Mouse (Mus musculus): ENCODE measurements around the gene Ccdc137. TPM values are rescaled to one million over a fixed set of nuclear protein-coding genes. Genes with fewer than 3 reads are reported as not detected.

Ccdc137 gene
- total and polyA plus RNA-seq, 2 experiments, result 4.6 to 8.7 TPM

- WGBS, result 7% methylated on average over 16 of the region's 16 CpGs
- DNase-seq (ENCODE audit: extremely low read depth, low read depth, low spot score), result no peak
- peak overlapping the region; percentile 75 for H3K27ac ChIP-seq (replicated peaks; ENCODE audit: insufficient read depth, low read depth, low read length)
- H3K36me3 ChIP-seq (ENCODE audit: control insufficient read depth, insufficient read depth, low read length), result no peaks in the 10 kb centered on the region
- TF ChIP-seq CTCF (IDR thresholded peaks at IDR 0.05; ENCODE audit: low read depth, low read length), result no peak
- no peak for TF ChIP-seq POLR2A (IDR thresholded peaks at IDR 0.05; ENCODE audit: extremely low read depth, insufficient read depth, low read length)
- no peaks in the 10 kb centered on the region for H3K79me2 ChIP-seq (ENCODE audit: control insufficient read depth, insufficient read depth, low read length)
- H3K4me1 ChIP-seq (ENCODE audit: control insufficient read depth, insufficient read depth, low read length), result peaks cover 25% of the 10 kb centered on the region
- no peaks in the 10 kb centered on the region for H3K27me3 ChIP-seq (ENCODE audit: control insufficient read depth, insufficient read depth, low read length)
- peak overlapping the region; percentile 7 for H3K4me3 ChIP-seq (ENCODE audit: insufficient read depth, low read depth, low read length)
- peak overlapping the region; percentile 70 for H3K9ac ChIP-seq (ENCODE audit: low read depth, low read length)
These were observed 52.6 kb downstream of the Ccdc137 start for GRCm38 (mm10) chr11:120510375-120511030.

DNA sequence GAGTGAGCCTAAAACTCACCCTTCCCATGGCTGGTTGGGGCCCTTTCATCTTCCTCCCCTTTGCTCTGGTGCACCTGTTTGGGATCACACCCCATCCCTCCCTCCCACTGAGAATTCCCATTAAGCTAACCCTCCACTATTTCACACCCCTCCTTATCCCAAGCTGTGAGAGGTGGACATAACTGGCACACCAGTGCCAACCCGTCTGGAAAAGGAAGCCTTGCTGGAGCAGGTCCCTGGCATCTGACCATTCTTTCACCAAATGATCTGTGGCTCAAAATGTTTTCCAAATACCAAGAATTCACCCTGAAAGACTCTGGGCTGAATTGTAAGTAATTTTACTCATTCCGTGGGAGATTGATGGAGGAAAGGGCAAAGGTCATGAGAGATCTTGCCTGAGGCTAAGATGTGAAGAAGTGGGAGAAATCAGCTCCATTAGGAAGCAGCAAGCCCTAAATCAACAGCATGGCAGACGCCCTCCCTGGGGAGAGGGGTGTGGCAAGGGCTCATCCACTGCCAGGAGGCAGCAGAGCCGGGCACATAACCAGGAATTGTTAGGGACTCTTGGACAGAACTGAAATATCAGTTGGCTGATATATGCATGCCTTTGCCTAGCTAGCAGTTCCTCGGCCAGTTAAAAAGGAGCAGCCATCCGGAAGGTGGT, 55.0 kb downstream of the Ccdc137 start:
- peak; percentile 55 for DNase-seq (ENCODE audit: extremely low read depth, low read depth, low spot score)
- Histone ChIP-seq H3K9ac (ENCODE audit: low read depth, low read length) (no peak overlapping the region), H3K27me3 (ENCODE audit: control insufficient read depth, insufficient read depth, low read length) (no peaks in the 10 kb centered on the region), H3K79me2 (ENCODE audit: control insufficient read depth, insufficient read depth, low read length) (no peaks in the 10 kb centered on the region), H3K36me3 (ENCODE audit: control insufficient read depth, insufficient read depth, low read length) (no peaks in the 10 kb centered on the region), H3K4me1 (ENCODE audit: control insufficient read depth, insufficient read depth, low read length) (peaks cover 16% of the 10 kb centered on the region), H3K4me3 (ENCODE audit: insufficient read depth, low read depth, low read length) (no peak overlapping the region), H3K27ac (replicated peaks; ENCODE audit: insufficient read depth, low read depth, low read length) (no peak overlapping the region)
- TF ChIP-seq CTCF (IDR thresholded peaks at IDR 0.05; ENCODE audit: low read depth, low read length) (no peak), POLR2A (IDR thresholded peaks at IDR 0.05; ENCODE audit: extremely low read depth, insufficient read depth, low read length) (no peak)
- WGBS, result 26% methylated on average over 6 of the region's 6 CpGs

Other genes starting within 250 kb of the Ccdc137 start
- 1.2 and 1.5 TPM in 2 replicates for gene Bahcc1, start 225.2 kb upstream of the Ccdc137 start, total RNA-seq (2014; rRNA removed)
- 3.4 and 3.5 TPM in 2 replicates for gene Bahcc1, start 225.2 kb upstream of the Ccdc137 start, polyA plus RNA-seq (2012; rRNA removed)
- 68.0 and 123 TPM in 2 replicates for gene Actg1, start 109.6 kb upstream of the Ccdc137 start, total RNA-seq (2014; rRNA removed)
- 158 and 177 TPM in 2 replicates for gene Actg1, start 109.6 kb upstream of the Ccdc137 start, polyA plus RNA-seq (2012; rRNA removed)
- gene Fscn2, start 96.6 kb upstream of the Ccdc137 start, total RNA-seq (2014; rRNA removed), result not detected in 2 replicates
- gene Fscn2, start 96.6 kb upstream of the Ccdc137 start, polyA plus RNA-seq (2012; rRNA removed), result not detected in 2 replicates
- 3.2 and 5.4 TPM in 2 replicates for gene Faap100, start 79.4 kb upstream of the Ccdc137 start, total RNA-seq (2014; rRNA removed)
- gene Faap100, start 79.4 kb upstream of the Ccdc137 start, polyA plus RNA-seq (2012; rRNA removed), result 10.8 and 14.9 TPM in 2 replicates
- gene Nploc4, start 20.4 kb upstream of the Ccdc137 start, total RNA-seq (2014; rRNA removed), result 24.6 and 37.9 TPM in 2 replicates
- 51.5 and 58.9 TPM in 2 replicates for gene Nploc4, start 20.4 kb upstream of the Ccdc137 start, polyA plus RNA-seq (2012; rRNA removed)
- not detected in 2 replicates for gene Tspan10, start 15.5 kb upstream of the Ccdc137 start, total RNA-seq (2014; rRNA removed)
- gene Tspan10, start 15.5 kb upstream of the Ccdc137 start, polyA plus RNA-seq (2012; rRNA removed), result 0.05 TPM in 2 replicates
- gene Pde6g, start 4.6 kb upstream of the Ccdc137 start, total RNA-seq (2014; rRNA removed), result 0.46 and 0.81 TPM in 2 replicates
- 0.98 and 1.8 TPM in 2 replicates for gene Pde6g, start 4.6 kb upstream of the Ccdc137 start, polyA plus RNA-seq (2012; rRNA removed)
- 20.7 and 28.9 TPM in 2 replicates for gene Oxld1, start within 50 bp of the Ccdc137 start, total RNA-seq (2014; rRNA removed)
- 29.2 and 32.6 TPM in 2 replicates for gene Oxld1, start within 50 bp of the Ccdc137 start, polyA plus RNA-seq (2012; rRNA removed)
- 9.5 and 9.6 TPM in 2 replicates for gene Arl16, start 9.5 kb downstream of the Ccdc137 start, total RNA-seq (2014; rRNA removed)
- 12.2 and 14.8 TPM in 2 replicates for gene Arl16, start 9.5 kb downstream of the Ccdc137 start, polyA plus RNA-seq (2012; rRNA removed)
- 43.6 and 46.6 TPM in 2 replicates for gene Mrpl12, start 26.5 kb downstream of the Ccdc137 start, total RNA-seq (2014; rRNA removed)
- gene Mrpl12, start 26.5 kb downstream of the Ccdc137 start, polyA plus RNA-seq (2012; rRNA removed), result 221 and 232 TPM in 2 replicates
- 121 and 135 TPM in 2 replicates for gene Slc25a10, start 33.7 kb downstream of the Ccdc137 start, total RNA-seq (2014; rRNA removed)
- 445 and 478 TPM in 2 replicates for gene Slc25a10, start 33.7 kb downstream of the Ccdc137 start, polyA plus RNA-seq (2012; rRNA removed)
- gene Gcgr, start 72.6 kb downstream of the Ccdc137 start, total RNA-seq (2014; rRNA removed), result 135 and 143 TPM in 2 replicates
- 542 and 561 TPM in 2 replicates for gene Gcgr, start 72.6 kb downstream of the Ccdc137 start, polyA plus RNA-seq (2012; rRNA removed)
- 11.7 and 13.6 TPM in 2 replicates for gene Mcrip1, start 91.6 kb downstream of the Ccdc137 start, total RNA-seq (2014; rRNA removed)
- gene Mcrip1, start 91.6 kb downstream of the Ccdc137 start, polyA plus RNA-seq (2012; rRNA removed), result 36.8 and 44.4 TPM in 2 replicates
- gene Ppp1r27, start 93.0 kb downstream of the Ccdc137 start, total RNA-seq (2014; rRNA removed), result 0.28 TPM in 1 of 2 replicates, not detected in the other
- gene Ppp1r27, start 93.0 kb downstream of the Ccdc137 start, polyA plus RNA-seq (2012; rRNA removed), result not detected in 2 replicates
- 933 and 951 TPM in 2 replicates for gene P4hb, start 115.1 kb downstream of the Ccdc137 start, total RNA-seq (2014; rRNA removed)
- 683 and 737 TPM in 2 replicates for gene P4hb, start 115.1 kb downstream of the Ccdc137 start, polyA plus RNA-seq (2012; rRNA removed)
- gene Arhgdia, start 123.5 kb downstream of the Ccdc137 start, total RNA-seq (2014; rRNA removed), result 14.9 and 22.3 TPM in 2 replicates
- gene Arhgdia, start 123.5 kb downstream of the Ccdc137 start, polyA plus RNA-seq (2012; rRNA removed), result 142 and 188 TPM in 2 replicates
- gene Alyref, start 140.2 kb downstream of the Ccdc137 start, total RNA-seq (2014; rRNA removed), result 33.8 and 34.5 TPM in 2 replicates
- gene Alyref, start 140.2 kb downstream of the Ccdc137 start, polyA plus RNA-seq (2012; rRNA removed), result 12.6 and 12.9 TPM in 2 replicates
- gene Anapc11, start 140.3 kb downstream of the Ccdc137 start, total RNA-seq (2014; rRNA removed), result 8.9 and 12.8 TPM in 2 replicates
- gene Anapc11, start 140.3 kb downstream of the Ccdc137 start, polyA plus RNA-seq (2012; rRNA removed), result 57.0 and 59.4 TPM in 2 replicates
- not detected in 2 replicates for gene Npb, start 150.4 kb downstream of the Ccdc137 start, total RNA-seq (2014; rRNA removed)
- 2.0 and 2.7 TPM in 2 replicates for gene Npb, start 150.4 kb downstream of the Ccdc137 start, polyA plus RNA-seq (2012; rRNA removed)
- gene Pcyt2, start 159.8 kb downstream of the Ccdc137 start, total RNA-seq (2014; rRNA removed), result 494 and 540 TPM in 2 replicates
- gene Pcyt2, start 159.8 kb downstream of the Ccdc137 start, polyA plus RNA-seq (2012; rRNA removed), result 1,294 and 1,652 TPM in 2 replicates
- 31.1 and 36.3 TPM in 2 replicates for gene Sirt7, start 167.1 kb downstream of the Ccdc137 start, total RNA-seq (2014; rRNA removed)
- gene Sirt7, start 167.1 kb downstream of the Ccdc137 start, polyA plus RNA-seq (2012; rRNA removed), result 69.7 and 72.1 TPM in 2 replicates
- 41.9 and 44.2 TPM in 2 replicates for gene Mafg, start 175.5 kb downstream of the Ccdc137 start, total RNA-seq (2014; rRNA removed)
- gene Mafg, start 175.5 kb downstream of the Ccdc137 start, polyA plus RNA-seq (2012; rRNA removed), result 60.5 and 64.2 TPM in 2 replicates
- 0.47 and 2.6 TPM in 2 replicates for gene Pycr1, start 185.7 kb downstream of the Ccdc137 start, total RNA-seq (2014; rRNA removed)
- gene Pycr1, start 185.7 kb downstream of the Ccdc137 start, polyA plus RNA-seq (2012; rRNA removed), result 0.25 and 0.61 TPM in 2 replicates
- gene Myadml2, start 190.0 kb downstream of the Ccdc137 start, total RNA-seq (2014; rRNA removed), result not detected in 2 replicates
- not detected in 2 replicates for gene Myadml2, start 190.0 kb downstream of the Ccdc137 start, polyA plus RNA-seq (2012; rRNA removed)
- gene Notum, start 203.1 kb downstream of the Ccdc137 start, total RNA-seq (2014; rRNA removed), result 29.8 and 34.9 TPM in 2 replicates
- gene Notum, start 203.1 kb downstream of the Ccdc137 start, polyA plus RNA-seq (2012; rRNA removed), result 56.0 and 61.6 TPM in 2 replicates
- gene Aspscr1, start 214.9 kb downstream of the Ccdc137 start, total RNA-seq (2014; rRNA removed), result 49.3 and 56.6 TPM in 2 replicates
- gene Aspscr1, start 214.9 kb downstream of the Ccdc137 start, polyA plus RNA-seq (2012; rRNA removed), result 131 and 142 TPM in 2 replicates